Mouse (Mus musculus) right cerebral cortex, postnatal 36 days (tissue): ENCODE measurements around the gene Sprtn.

ENCODE experiments used
- DNase-seq, 2 experiments: peaks; one replicate each; pipeline ENCODE4 v3.0.0; 2022; ENCODE audit warnings: low spot score in 2 of 2, mixed read lengths in 1 of 2

The Sprtn gene

DNA sequence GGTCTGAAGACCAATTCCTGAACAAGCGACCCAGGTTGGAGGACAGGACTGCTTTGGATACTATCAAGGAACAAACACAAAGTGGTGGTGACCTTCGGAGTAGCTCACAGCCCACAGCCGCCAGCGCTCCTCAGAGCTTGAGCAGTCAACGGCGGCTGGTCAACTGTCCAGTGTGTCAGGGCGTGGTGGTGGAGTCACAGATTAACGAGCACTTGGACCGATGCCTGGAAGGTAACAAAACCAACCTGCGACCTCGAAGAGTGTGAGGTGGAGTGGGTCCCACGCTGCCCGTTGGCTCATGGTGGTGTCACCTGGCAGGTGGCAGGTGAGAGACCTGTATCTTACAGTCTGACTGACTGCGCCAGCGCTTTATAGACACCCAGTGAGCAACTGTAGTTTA lies 5.5 kb downstream of the Sprtn start:
- DNase-seq: no peak

DNA sequence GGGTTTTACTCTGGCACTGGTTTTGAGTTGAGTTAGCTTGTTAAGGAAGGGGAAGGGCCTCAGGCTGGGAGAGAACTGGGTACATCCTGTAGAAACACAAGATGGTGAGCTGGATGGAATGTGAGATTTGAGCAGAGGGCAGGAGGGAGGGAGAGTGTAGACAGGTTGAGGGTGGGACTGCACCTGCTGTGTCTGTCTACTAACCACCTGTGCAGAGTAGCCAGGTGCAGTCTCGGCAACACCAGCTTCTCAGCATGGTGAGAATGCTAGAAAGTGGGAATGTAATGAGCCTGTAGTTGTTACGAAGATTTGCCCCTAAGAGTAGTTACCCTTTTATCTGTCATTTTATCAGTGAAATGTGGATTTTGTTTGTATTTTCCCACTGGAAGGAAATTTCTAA lies 7.8 kb downstream of the Sprtn start:
- DNase-seq: no peak

DNA sequence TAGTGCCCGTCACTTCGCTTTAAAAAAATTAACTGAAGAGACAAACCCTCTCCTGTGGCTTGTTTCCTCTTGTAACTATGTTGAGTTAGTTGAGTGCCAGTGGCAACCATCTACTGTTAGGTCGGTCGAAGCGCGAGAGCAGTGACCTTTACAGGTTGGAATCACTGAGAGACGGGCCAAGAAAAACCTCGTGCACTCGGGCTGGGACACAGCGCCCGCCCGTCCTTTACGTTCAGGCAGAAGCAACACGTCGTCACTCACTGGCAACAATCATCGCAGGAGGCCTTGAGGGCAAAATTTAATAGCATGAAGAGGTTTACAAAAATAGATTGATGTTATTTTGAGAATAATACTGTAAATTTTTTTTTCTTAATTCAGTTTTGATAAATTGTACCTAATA lies 12.2 kb downstream of the Sprtn start:
- no peak for DNase-seq

DNA sequence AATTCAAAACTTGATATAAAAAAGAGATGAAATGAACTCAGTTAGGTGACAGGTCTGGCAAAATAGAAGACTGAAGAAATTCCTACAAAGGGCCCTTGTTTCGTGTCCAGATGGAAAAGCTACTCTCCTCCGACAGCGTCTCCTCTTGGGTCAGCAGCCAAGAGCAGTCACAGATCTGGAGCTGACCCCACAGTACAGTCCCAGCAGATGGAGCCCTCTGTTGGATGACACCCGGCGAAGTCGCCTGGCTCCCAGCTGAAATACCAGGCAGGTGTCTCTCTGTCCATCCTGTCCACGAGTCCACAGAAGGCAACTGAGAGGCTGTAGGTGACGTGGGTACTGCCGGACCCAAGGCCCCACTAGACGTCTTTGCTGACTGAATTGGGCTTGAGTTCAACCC lies 12.7 kb downstream of the Sprtn start:
- DNase-seq: no peak

DNA sequence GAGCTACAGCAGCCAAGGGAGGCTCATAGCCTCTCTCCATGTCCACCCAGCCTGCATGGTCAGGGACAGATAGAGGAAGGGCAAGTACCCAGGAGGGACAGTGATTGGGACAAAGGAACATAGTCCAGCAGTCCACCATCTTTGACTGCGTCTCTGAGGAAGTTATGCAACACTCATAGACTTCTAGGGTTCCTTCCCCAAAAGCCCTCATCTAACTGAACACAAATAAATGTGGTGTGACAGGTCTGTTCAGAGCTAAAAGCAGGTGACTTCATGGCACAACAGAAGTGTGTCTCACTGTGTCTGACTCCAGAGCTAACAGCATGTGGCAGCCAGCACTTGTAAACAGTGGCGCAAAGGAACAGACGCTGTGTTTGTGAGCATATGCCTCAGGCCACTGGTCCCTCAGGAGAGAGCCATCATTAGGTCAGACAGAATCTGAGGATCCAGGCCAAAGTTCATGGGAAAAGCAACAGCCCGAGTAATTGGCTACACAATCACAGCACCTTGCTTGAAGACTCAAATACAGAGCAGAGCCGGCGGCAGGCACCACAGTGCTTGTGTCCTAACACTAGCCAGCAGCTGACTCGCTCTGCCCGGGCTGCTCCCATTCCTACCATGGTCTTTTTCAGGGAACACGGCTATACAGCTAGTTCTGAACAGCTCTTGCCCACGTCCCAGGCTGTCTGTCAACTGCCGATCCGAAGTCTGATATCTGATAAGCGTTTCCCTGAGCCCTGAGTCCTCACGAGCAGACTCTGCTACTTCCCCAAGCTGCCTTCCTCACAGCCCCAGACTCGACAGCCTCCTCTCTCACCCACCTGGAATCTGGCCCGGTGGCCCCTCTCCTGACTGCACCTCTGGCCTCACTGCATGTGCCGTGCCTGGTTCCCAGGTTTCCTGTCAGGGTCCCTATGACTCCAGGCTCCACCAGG lies 14.5 kb downstream of the Sprtn start:
- DNase-seq: no peak

DNA sequence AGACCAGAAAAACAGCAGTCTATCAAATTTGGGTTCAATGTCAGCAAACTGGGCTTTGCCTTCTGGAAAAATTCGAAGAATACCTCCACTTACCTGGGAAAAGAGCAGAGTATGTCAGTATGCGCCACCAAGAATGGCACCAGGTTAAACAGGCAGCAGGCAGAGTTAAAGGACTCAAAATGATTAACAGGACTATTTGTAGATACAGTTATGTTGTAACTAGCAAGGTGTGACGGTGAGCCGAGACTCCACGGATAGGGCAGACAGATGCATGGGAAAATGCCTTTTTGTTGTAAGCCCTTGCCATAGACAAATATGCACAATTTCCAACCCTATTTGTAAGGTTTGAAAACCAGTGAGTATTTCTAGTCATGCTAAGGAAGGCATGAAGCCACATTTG lies 16.4 kb downstream of the Sprtn start:
- no peak for DNase-seq

DNA sequence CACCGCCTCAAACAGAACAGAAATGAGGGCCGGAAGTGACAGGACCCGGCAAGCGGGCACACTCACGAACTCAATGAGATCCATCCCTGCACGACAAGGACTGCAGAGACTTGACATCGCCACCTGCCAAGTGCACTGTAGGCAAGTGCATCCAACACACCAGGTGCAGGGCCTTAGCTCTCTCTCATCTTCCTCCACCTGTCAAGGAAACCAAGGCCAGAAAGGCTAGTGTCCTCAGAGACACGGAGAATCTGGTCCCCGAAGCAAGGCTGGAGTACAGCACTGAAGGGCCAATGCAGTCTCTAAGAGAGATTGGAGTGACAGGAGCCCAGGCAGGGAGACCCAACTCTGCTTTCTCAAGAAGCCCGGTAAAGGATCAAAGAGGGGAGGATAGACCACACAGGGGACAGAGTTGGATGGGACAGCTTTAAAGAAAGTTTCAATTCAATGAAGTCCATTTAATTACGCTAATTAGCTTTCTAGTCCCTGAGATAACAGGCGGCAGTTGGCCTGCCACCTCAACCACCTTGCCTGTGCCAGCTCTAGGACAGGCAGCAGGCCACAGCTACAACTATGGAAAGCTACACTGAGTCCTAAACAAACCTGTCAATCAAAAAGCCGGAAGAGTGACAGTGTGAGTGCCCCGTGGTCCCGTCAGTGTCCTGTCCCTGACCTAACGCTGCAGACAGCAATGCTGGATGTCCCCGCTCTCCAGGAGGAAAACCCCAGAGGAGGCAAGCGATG lies 20.2 kb downstream of the Sprtn start:
- DNase-seq: no peak

DNA sequence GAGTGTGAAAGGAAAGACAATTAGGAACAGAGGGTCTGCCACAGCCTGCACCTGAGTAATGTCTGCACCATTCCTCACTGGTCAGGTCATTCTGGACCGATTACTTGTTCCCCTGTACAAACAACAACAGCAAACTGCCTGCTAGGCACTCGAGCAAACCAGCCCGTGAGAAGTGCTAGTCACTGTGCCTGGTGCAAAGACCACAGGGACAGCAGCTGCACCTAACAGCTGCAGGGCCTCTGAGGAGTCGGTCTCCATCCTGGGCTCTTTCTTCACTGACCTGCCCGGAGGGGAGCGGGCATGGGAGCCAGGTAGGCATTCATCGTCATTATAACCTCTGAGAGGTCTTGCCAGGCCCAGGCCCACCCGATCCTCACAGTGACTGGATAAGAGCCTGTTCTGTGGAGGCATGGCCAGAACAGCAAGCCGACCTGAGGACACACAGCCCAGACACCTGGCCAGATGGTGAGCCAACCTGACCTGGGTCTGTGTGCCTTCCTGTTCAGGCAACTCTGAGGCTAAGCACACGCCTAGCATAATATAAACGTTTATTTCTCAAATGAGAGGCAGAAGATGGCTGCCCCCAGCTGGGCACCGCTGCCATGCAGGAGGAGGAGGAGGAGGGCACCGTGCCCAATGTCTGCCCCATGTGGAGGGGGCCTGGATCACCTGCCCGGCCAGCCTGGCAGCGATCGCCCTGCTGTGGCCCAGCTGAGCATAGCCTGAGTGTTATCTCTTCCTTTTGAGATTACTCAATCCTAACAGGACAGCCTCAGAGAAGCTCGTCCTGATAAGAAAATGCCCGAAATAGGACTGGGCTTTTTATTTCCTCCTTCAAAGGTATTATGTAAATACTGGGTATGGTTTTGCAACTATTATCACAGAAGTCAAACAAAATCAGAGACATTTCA lies 23.9 kb downstream of the Sprtn start:
- DNase-seq: no peak

DNA sequence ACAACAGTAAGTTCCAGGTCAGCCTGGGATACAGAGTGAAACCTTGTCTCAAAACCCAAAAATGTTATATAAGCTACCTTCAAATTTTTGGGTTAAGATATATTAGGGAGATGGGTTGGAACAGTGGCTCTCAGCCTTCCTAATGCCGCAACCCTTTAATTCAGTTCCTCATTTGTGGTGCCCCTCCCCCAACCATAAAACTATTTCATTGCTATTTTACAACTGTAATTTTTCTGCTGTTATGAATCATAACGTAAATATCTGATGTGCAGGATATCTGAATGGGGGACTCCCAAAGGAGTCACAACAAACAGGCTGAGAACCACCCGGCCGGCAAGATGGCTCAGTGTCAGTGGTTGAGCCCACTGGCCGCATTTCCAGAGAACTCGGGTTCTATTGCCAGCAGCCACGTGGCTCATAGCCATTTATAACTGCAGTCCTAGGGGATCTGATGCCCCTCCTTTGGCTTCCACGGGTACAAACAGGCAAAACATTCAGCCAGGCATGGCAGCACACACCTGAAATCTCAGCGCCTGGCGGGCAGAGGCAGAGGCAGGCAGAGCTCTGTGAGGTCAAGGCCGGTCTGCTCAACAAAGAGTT lies 24.9 kb downstream of the Sprtn start:
- DNase-seq: no peak

DNA sequence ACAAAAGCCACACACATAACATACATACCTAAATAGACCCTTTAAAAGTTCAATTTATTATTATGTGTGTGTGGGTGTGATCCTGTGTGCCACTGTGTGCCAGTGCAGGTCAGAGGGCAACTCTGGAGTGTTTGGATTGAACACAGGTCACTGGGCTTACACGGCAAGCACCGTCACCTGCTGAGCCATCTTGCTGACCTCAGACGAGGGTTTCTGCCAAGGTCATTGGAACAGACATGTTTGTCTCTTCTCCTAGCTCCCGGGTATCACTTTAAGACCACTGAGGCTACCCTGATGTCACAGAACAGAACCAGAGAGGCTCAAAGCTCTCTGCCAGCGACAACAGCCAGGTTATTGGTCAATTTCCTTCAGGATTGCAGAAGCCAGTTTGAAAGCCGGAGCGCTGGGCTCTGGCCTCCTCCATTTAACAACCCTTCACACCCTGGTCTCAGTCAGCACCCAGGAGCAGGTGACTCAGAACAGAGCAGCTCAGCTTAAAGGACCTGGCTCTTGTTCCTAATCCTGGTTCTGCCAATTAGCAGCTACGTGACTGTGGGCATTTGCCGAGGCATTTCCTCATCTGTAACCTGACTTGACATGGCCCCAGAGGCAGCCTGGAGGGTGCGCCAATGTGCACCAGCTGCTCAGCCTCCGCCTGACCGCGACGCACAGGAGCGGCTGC lies 26.4 kb downstream of the Sprtn start:
- DNase-seq: no peak

DNA sequence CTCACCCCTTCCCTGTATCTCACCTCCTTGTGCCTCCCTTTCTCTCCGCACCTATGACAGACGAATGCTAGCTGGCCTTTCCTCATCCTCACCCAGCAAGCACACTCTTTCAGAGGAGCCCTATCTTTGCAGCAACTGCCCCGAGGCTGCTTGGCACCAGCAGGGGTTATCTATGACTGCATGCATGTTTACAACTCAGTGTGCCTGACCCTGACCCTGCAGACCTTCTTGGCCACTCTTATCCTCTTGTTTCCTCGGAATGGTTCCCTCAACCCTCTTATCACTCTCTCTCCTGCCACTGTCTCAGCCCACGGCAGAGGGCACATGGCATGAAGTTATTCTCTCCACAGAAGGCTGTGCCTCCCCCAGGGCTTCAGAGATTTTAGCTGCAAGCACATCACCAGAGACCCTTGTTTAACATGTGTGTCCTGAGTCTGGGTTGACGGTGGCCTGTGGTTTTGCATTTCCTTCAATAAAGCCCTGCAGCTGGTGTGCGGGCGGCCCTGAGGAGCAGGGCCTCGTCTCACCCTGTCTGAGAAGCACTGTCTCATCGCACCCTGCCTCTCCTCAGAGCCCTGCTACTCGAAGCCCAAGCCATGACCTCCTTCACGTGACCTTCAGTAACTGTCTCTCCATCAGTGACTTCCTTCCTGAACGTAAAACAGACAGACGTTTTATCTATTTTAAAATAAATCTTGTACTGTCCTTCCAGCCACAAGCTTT lies 28.0 kb downstream of the Sprtn start:
- DNase-seq: no peak

DNA sequence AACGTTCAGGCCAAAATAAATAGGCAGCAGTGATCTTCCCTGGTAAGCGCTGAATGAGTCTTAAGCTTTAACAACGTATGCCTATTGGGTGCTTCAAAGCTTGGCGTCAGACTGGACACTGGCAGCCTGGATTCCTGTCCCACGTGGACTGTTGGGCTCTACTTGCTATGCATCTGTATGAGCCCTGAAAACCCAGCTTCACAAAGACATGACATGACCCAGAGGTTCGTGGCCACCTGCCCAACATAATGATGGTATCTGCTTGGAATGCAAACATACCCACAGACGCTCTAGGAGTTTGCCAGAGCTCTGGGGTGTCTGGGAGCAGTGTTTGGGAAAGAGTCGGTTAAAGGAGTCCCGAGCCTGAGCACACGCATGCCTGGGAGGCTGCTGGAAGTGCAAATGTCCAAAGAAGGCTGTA lies 28.7 kb downstream of the Sprtn start:
- DNase-seq: no peak

DNA sequence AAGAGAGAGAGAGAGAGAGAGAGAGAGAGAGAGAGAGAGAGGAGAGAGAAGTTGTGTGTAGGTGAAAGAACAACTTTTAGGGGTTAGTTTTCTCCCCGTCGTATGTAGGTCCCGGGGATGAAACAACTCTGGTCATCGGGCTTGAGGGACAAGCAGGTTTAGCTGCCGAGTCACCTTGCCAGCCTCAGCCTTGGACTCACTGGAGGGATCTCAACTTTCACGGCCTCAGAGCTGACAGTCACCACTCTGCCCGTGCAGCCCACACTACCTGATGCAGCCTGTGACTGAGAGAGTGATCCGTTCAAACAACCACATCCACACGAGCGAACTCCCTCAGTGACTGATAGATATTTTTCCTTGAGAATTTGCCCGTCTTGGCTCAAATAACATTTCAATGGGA lies 31.3 kb downstream of the Sprtn start:
- DNase-seq: no peak

DNA sequence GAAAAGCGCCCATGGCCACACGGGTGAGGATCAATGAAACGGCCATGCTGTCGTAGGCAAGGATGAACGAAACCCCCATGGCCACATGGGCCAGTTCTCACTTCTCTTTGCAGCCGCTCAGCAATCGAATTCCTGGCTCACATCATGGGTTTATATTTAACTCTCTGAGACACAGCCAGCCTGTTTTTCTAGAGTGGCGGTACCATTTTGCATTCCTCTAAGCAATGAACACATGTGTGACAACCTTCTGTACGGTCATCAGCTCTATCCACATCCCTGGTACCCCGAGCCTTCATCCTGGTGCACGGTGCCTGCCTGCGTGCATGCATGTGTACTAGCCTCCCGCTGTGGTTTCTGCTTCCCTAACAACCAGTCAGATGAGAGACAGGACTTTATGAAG lies 32.4 kb downstream of the Sprtn start:
- DNase-seq: no peak

DNA sequence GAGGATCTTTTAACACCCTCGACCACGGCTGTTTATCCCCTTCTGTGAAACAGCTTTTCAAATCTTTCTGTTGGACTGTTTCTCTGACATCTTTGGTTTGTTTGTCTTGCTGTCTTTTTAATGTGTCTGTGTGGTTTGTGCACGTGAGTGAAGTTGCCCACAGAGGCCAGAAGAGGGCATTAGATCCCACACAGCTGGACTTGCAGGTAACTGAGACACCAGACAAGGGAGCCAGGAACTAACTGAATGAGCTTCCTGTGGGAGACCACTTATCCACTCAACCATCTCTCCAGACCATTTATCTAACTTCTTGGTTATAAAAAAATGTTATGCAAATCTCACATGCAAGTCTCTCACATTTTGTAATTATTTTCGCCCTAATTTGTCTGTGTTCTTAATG lies 33.0 kb downstream of the Sprtn start:
- DNase-seq: no peak

DNA sequence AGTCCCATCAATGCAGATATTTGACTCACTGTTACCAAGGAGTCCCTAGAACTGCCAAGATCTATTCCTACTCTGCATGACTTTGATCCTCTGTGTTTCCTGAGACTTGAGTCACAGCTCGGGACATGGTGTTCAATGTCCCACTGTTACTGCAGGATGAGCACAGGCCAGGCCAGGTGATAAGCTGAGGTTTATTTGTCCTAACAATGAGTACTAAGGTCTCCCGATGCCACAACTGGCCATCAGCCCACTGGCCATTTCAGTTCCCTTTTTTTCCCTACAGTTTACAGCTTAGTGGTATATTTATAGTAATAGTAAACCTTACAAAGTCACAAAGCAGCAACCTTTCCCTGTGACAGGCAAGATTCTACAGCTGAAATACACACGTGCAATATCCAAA lies 34.7 kb downstream of the Sprtn start:
- no peak for DNase-seq

DNA sequence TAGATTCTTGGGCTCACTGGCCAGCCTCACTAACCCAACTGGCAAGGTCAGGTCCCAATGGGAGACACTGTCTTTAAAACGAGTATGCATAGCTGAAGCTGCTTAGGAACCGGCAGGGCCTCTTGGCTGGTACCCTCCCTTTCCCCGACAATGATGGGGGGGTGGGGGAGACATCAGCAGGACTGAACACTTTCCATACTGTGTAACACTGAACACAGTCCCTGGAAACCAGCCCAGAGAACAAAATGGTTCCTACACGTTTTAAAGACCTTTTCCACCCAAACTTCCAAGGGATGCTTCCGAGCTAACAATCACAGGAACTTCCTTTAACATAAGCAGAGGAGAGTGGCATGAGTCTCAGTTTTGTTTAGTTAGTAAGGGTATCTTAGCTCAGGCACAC lies 37.4 kb downstream of the Sprtn start:
- no peak for DNase-seq

DNA sequence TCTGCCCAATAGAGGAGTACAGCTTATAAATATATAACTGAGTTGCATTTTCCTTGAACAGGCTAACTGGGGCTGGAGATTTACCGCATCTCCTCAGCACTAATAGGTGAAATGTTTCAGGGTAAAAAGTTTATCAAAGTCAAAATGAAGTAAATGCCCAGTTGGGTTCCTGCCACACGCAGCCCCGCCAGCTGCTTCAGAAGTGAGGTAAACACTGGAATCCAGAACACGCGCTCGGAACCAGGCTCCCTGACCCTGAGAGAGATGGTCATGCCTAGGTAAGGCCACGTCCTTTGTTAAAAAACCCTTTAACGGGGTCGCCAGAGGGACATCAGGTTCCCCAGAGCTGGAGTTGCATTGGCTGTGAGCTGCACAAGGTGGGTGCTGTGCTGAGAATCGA lies 39.0 kb downstream of the Sprtn start:
- no peak for DNase-seq

DNA sequence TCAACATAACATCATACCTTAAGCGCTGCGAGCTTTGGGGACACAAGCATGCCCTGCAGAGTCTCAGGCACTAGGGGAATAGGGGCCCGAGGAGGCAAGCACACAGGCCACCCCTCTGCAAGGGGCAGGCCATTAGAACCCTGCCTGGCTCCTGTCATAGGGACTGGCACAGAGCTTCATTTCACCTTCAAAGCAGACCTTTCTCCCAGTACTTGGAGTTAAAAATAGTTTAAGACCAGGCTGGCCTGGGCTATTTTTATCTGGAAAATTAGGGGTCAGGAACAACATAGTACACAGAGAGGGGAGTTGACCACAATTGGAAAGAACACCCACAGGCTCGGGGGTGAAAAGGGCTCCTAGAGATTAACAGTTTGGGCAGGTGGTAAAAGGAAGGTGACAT lies 39.6 kb downstream of the Sprtn start:
- no peak for DNase-seq

DNA sequence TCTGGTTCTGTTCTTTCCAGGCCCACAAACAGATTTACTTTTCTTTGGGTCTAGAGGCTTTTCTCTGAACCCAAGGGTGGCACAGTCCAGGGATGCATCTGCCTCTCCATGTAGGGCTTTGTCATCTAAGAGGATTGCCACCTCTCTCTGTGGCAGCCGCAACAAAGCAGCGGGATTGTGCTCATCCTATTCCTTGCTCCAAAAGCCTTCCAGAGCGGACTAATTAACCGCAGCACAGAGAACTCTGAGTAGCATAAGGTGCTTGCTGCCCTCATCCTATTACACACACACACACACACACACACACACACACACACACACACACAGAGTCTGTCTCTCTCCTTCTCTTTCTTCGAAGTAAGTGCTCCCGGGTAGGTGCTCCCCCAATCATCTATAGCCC lies 46.1 kb downstream of the Sprtn start:
- DNase-seq: no peak
